Mouse (Mus musculus): Measurements from ENCODE around the gene 1700113H08Rik. TPM values are rescaled to one million over a fixed set of nuclear protein-coding genes. Genes with fewer than 3 reads are reported as not detected.

The 1700113H08Rik gene
- polyA plus RNA-seq, 1 experiment, result not detected

DNA sequence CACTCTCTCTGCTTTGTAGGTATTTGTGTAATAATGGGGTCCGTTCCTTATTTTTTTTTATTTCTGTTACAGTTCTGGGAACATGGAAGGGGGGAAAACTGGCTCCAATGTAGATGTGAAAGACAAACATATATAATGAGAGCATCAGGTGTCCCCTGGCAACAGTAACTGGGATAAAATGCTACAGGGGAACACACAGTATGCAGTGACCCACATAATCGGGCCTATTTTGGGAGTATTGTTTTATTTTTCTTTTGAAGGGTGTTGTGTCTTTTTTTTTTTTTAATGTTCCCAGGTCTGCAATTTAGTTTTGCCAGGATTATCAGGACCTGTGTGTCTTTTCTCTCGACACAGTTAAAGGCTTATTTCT is 44.1 kb downstream of the 1700113H08Rik start:
- H3K4me3 ChIP-seq (ENCODE audit: insufficient read depth, low read length), result no peak overlapping the region
- no peak overlapping the region for H3K27ac ChIP-seq (ENCODE audit: insufficient read depth, low read length)
- no peak for TF ChIP-seq CTCF (IDR thresholded peaks at IDR 0.05; ENCODE audit: extremely low read depth, insufficient read depth, low read length)
- no peak for TF ChIP-seq POLR2A (IDR thresholded peaks at IDR 0.05; ENCODE audit: extremely low read depth, insufficient read depth, low read length)
- no peaks in the 10 kb centered on the region for H3K4me1 ChIP-seq (ENCODE audit: control insufficient read depth, insufficient read depth, low read length)

DNA sequence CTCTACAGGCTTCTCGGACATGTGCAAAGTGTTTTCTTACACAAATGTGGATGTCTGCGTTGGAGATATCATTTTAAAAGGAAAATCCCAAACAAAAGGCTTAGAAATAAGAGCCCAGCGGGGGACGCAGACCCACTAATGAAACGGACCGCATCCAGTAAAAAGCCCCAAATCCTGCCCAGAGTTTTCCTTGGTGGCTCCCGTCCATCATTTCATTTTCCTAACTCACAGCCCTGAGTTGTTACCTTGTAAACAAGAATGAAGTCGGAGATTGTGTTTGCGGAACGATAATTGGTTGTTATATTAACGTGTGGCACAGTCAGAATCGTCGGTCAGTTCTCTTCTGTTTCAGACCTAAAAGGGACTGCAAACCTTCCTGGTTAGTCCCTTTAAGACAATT is 44.6 kb downstream of the 1700113H08Rik start:
- no peak overlapping the region for H3K27ac ChIP-seq (ENCODE audit: insufficient read depth, low read length)
- TF ChIP-seq CTCF (IDR thresholded peaks at IDR 0.05; ENCODE audit: extremely low read depth, insufficient read depth, low read length), result no peak
- TF ChIP-seq POLR2A (IDR thresholded peaks at IDR 0.05; ENCODE audit: extremely low read depth, insufficient read depth, low read length), result no peak
- peaks cover 2% of the 10 kb centered on the region; the same call in 1 of the 2 replicates for H3K4me1 ChIP-seq (ENCODE audit: control insufficient read depth, insufficient read depth, low read length)
- no peak overlapping the region for H3K4me3 ChIP-seq (ENCODE audit: insufficient read depth, low read length)

DNA sequence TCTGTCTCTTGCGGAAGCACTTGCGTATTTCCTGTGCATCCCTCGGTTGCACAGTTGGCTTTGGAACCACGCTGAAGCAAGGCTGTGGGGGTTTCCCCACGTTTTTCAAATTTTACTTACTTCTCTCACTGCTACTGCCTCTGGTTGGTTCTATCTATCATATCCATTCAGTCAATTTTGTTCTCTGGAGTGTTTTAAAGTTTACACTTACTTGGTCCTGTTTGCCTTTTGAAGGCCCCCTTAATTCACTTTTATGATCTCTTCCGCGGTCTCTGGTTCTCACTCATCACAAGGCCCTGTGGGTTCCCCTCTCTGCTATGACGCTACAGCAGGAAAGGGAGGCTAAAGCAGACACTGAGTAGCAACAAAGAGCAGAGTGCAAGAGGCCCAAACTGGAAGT is 45.4 kb downstream of the 1700113H08Rik start:
- Histone ChIP-seq H3K27ac (ENCODE audit: insufficient read depth, low read length) (no peak overlapping the region), H3K4me3 (ENCODE audit: insufficient read depth, low read length) (no peak overlapping the region), H3K4me1 (ENCODE audit: control insufficient read depth, insufficient read depth, low read length) (peaks cover 2% of the 10 kb centered on the region; the same call in 1 of the 2 replicates)
- TF ChIP-seq POLR2A (IDR thresholded peaks at IDR 0.05; ENCODE audit: extremely low read depth, insufficient read depth, low read length), result no peak
- TF ChIP-seq CTCF (IDR thresholded peaks at IDR 0.05; ENCODE audit: extremely low read depth, insufficient read depth, low read length), result no peak

DNA sequence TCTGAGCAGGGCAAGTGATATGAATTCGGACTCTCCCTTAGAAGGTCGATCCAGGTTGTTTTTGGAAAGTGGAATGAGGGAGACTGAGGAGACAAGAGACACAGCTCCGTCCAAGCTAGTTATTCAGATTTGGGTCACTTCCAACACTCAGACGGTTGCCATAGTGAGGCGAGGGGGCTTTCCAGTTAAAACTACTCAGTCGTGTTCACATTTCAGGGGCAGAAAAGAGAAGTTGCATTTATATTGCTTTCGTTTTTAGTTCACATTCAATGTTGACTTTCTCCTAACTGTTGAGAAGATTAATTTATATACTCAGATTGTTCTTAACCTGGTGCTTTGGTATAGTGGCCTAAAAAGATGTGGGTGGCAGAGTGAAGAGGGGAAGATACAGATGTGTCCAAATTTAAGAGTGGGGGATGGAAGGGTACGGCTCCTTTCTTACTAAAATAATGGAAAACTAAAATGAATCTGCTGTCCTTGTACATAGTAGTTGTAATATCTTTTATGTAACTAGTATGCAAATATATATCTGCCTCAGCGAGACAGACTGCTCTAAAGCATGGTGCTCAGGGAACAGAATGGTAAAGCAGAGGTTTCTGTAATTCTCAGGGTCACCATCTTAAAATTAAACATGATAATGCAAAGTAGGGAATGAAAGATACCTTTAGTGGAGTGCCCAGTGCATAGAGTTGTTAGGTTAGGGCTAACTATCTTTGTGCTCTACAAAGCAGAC is 49.9 kb downstream of the 1700113H08Rik start:
- Histone ChIP-seq H3K4me3 (ENCODE audit: insufficient read depth, low read length) (no peak overlapping the region), H3K27ac (ENCODE audit: insufficient read depth, low read length) (no peak overlapping the region), H3K4me1 (ENCODE audit: control insufficient read depth, insufficient read depth, low read length) (peaks cover 3% of the 10 kb centered on the region; the same call in 1 of the 2 replicates)
- TF ChIP-seq CTCF (IDR thresholded peaks at IDR 0.05; ENCODE audit: extremely low read depth, insufficient read depth, low read length) (no peak), POLR2A (IDR thresholded peaks at IDR 0.05; ENCODE audit: extremely low read depth, insufficient read depth, low read length) (no peak)

DNA sequence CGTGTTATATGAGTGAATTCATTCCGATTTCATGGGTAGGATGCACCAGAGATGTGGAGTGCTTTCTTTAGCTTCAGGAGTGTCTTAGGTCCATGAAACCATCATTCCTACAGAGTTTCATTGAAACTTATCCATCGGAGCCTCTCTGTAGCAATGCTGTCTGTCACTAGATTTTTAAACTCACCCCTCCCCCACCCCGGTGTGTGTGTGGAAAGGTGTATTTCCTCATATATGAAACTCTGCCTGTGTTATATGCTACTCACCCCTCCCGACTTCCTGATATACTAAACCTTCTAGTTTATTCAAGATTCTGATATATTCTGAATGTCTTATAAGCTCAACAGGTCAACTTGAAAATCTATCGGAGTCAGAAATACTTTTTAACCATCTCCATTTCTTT is 50.5 kb downstream of the 1700113H08Rik start:
- no peak overlapping the region for H3K4me3 ChIP-seq (ENCODE audit: insufficient read depth, low read length)
- TF ChIP-seq CTCF (IDR thresholded peaks at IDR 0.05; ENCODE audit: extremely low read depth, insufficient read depth, low read length) (no peak), POLR2A (IDR thresholded peaks at IDR 0.05; ENCODE audit: extremely low read depth, insufficient read depth, low read length) (no peak)
- H3K27ac ChIP-seq (ENCODE audit: insufficient read depth, low read length), result no peak overlapping the region
- H3K4me1 ChIP-seq (ENCODE audit: control insufficient read depth, insufficient read depth, low read length), result peaks cover 3% of the 10 kb centered on the region; the same call in 1 of the 2 replicates

DNA sequence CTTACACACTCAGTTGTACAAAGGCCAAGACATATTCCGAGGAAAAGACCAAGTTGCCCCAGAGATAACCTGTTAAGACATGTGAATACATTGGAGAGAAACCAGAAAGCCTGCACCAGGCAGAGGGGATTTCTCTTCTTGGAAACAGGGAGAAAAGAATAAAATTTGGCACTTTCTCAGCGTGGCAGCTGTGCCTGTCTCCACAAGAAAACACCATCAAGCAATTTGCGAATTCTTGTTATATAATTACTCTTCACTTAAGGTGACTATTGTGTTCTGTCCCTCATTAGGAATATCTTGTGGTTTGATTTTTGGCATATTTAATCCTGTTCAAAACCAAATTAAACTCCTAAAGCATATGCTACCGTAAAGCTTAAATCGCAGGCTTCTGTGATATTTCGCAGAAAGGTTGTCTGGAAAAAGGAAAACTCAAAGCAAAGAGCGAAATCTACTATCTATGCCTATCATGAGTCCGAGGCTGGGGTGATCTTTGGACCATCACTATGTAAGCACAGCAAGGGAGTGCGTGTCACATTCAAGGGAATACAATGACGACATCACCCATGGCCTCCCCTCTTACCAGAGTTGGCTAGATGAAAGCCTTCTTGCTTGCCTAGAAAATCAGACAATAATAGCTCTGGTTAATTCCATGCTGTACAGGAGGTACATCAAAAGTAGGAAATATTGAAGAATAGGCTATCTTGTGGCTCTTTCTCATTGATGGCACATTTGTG is 51.4 kb downstream of the 1700113H08Rik start:
- no peak overlapping the region for H3K4me3 ChIP-seq (ENCODE audit: insufficient read depth, low read length)
- peaks cover 3% of the 10 kb centered on the region; the same call in 1 of the 2 replicates for H3K4me1 ChIP-seq (ENCODE audit: control insufficient read depth, insufficient read depth, low read length)
- peak overlapping the region; percentile 35; the same call in 1 of the 2 replicates for H3K27ac ChIP-seq (ENCODE audit: insufficient read depth, low read length)
- TF ChIP-seq POLR2A (IDR thresholded peaks at IDR 0.05; ENCODE audit: extremely low read depth, insufficient read depth, low read length), result no peak

DNA sequence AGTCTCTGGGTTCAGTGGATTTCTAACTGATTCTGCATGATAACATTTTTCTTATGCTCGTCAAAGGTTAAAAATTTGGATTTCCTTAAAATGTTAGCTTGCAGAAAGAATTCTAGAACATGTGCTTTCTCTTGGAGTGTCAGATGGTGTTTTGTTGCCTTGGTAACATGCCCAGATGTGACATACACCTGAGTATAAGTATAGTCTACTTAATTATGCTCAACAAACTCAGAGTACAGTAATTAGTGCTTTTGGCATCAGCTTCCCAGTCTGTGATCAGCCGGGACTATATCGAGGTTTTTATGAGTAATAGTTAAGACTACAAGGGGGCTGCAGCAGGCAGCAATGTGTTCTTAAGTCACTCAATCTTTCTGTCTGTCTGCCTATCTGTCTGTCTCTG is 53.1 kb downstream of the 1700113H08Rik start:
- no peak overlapping the region for H3K4me3 ChIP-seq (ENCODE audit: insufficient read depth, low read length)

DNA sequence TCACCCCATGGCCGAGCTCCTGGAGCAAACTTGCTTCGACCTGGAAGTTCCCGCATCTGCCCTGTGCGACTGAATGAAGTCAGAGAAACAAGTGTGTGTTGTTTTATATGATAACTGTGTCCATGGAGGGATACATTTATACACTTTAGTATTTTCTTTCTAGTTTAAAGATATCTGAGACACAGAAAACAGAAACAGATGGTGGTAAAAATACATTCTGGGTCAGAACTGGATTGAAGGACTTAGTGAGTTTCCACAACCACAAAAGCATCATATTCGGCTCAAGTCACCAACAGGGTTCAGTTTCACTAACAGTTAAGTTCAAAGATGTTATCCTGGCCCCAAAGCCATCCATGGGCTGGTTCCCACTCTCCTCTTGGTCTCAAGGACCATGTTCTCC is 67.2 kb downstream of the 1700113H08Rik start:
- Histone ChIP-seq H3K4me1 (ENCODE audit: control insufficient read depth, insufficient read depth, low read length) (peaks cover 2% of the 10 kb centered on the region), H3K27ac (ENCODE audit: insufficient read depth, low read length) (no peak overlapping the region), H3K4me3 (ENCODE audit: insufficient read depth, low read length) (no peak overlapping the region)
- TF ChIP-seq POLR2A (IDR thresholded peaks at IDR 0.05; ENCODE audit: extremely low read depth, insufficient read depth, low read length) (no peak), CTCF (IDR thresholded peaks at IDR 0.05; ENCODE audit: extremely low read depth, insufficient read depth, low read length) (no peak)

More for the DNA sequence above, 53.1 kb downstream of the 1700113H08Rik start:
- Histone ChIP-seq H3K4me1 (ENCODE audit: control insufficient read depth, insufficient read depth, low read length) (peaks cover 3% of the 10 kb centered on the region; the same call in 1 of the 2 replicates), H3K27ac (ENCODE audit: insufficient read depth, low read length) (no peak overlapping the region)
- TF ChIP-seq POLR2A (IDR thresholded peaks at IDR 0.05; ENCODE audit: extremely low read depth, insufficient read depth, low read length) (no peak), CTCF (IDR thresholded peaks at IDR 0.05; ENCODE audit: extremely low read depth, insufficient read depth, low read length) (no peak)

DNA sequence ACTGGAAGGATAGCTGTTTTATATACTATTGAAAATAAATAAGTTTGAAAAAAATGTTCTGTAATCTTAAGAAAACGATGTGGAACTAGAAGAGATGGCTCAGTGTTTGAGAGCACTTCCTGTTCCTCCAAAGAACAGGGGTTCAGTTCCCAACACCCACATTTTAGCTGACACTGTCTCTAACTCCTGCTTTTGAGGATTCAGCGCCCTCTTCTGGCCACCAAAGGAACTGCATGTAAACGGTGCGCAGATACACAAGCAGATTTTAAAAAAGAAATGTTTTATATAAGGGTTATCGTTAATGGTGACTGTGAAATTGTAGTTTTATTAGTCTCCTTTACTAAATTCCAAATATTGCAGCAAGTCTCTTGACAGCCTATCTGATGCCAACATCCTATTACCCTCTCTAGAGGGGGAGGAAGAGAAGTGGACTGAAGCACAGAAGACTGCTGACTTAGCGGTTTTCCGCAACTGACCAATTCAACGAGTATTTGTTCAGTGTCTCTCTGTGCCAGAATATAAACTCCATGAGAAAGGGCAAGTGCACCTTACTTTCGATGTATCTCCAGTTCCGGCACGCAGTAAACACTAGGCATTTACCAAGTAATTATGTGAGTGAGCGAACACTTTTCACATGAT is 68.5 kb downstream of the 1700113H08Rik start:
- TF ChIP-seq POLR2A (IDR thresholded peaks at IDR 0.05; ENCODE audit: extremely low read depth, insufficient read depth, low read length), result no peak
- TF ChIP-seq CTCF (IDR thresholded peaks at IDR 0.05; ENCODE audit: extremely low read depth, insufficient read depth, low read length), result peak; percentile 30; the same call in 1 of the 2 replicates
- H3K27ac ChIP-seq (ENCODE audit: insufficient read depth, low read length), result no peak overlapping the region
- H3K4me1 ChIP-seq (ENCODE audit: control insufficient read depth, insufficient read depth, low read length), result peaks cover 2% of the 10 kb centered on the region
- H3K4me3 ChIP-seq (ENCODE audit: insufficient read depth, low read length), result no peak overlapping the region

Data from cortical plate, adult 2 months (tissue).